Mouse (Mus musculus): Measurements from ENCODE around the gene Adamtsl4.

DNA sequence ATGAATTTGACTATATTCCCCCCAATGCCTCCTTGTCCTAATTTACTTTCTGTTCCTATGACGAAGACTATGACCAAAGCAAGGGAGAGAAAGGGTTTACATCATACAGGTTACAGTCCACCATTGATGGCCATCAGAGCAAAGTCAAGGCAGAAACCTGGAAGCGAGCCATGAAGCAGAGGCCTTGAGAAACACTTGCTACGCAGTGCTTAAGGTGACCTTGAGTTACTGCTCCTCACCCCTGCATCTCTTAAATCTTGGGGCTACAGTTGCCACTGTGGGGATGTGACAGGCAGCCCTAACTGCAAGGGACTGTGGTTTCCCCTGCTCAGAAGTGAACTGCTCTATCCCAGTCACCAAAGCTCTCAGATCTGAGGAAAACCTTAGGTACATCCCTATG lies 15.6 kb upstream of the Adamtsl4 start:
- TF ChIP-seq POLR2A (IDR thresholded peaks at IDR 0.05; ENCODE audit: insufficient read depth, low read depth, low read length) (no peak), CTCF (IDR thresholded peaks at IDR 0.05; ENCODE audit: insufficient read depth, low read depth, low read length) (no peak)

Data from olfactory bulb, adult 2 months (tissue).